Mouse (Mus musculus) hindbrain, postnatal 0 days (tissue): ENCODE results near the gene R3hcc1l. TPM values are rescaled to one million over a fixed set of nuclear protein-coding genes. Genes with fewer than 3 reads are reported as not detected.

Experiments used
- ATAC-seq: fragments of 200-750 bp; cut with Nextera tagmentation; 2 replicates; pipeline ENCODE4 v1.8.0; 2017; ENCODE audit warnings: mild to moderate bottlenecking, moderate TSS enrichment, moderate library complexity
- DNase-seq: peaks from one replicate; pipeline ENCODE4 v3.0.0-alpha.2; 2015; ENCODE audit warnings: low spot score
- H3K27ac ChIP-seq: fragments of 300-500 bp; sonication (generic); 2 replicates; pipeline ENCODE4 v1.5.1; 2014; ENCODE audit warnings: mild to moderate bottlenecking
- H3K27me3 ChIP-seq: fragments of 300-500 bp; sonication (generic); 2 replicates; pipeline ENCODE4 v1.6.1; 2014; ENCODE audit warnings: low read length, mixed read lengths; ENCODE audit not compliant: insufficient read depth
- H3K36me3 ChIP-seq: fragments of 300-500 bp; sonication (generic); 2 replicates; pipeline ENCODE4 v1.6.1; 2014; ENCODE audit warnings: low read length, mixed read lengths; ENCODE audit not compliant: insufficient read depth
- H3K4me1 ChIP-seq: fragments of 300-500 bp; sonication (generic); 2 replicates; pipeline ENCODE4 v1.6.1; 2014; ENCODE audit warnings: antibody characterized with exemption, low read length, mixed read lengths; ENCODE audit not compliant: insufficient read depth
- H3K4me2 ChIP-seq: fragments of 300-500 bp; sonication (generic); 2 replicates; pipeline ENCODE4 v1.6.1; 2014; ENCODE audit warnings: low read depth, mild to moderate bottlenecking, low read length, moderate library complexity, mixed read lengths
- H3K4me3 ChIP-seq: fragments of 300-500 bp; sonication (generic); 2 replicates; pipeline ENCODE4 v1.5.1; 2014; ENCODE audit warnings: low read length
- H3K9ac ChIP-seq: fragments of 300-500 bp; sonication (generic); replicated peaks from 2 replicates; pipeline ENCODE4 v1.6.1; 2014; ENCODE audit warnings: mild to moderate bottlenecking, low read length, moderate library complexity, mixed read lengths
- H3K9me3 ChIP-seq: fragments of 300-500 bp; sonication (generic); 2 replicates; pipeline ENCODE4 v1.6.1; 2016; ENCODE audit warnings: low read length, mixed read lengths
- CTCF ChIP-seq: IDR thresholded peaks from 2 replicates; pipeline ENCODE4 v1.5.1; 2016; ENCODE audit warnings: antibody characterized with exemption, control low read depth, low read depth
- WGBS: fragments of 180-500 bp; shearing (Covaris S2); extraction: QIAGEN DNeasy Blood & Tissue Kit; methylation state at CpG from one replicate; pipeline ENCODE4 v1.1.7; 2014; 5-methylcytosine and 5-hydroxymethylcytosine counted together
- polyA plus RNA-seq: library from polyadenylated mRNA; unstranded; fragments of >200 nt; fragmentation: Nextera tagmentation; extraction: Ambion mirVana; gene quantifications from 2 replicates; pipeline ENCODE4 v1.2.1, GENCODE M21; 2015
- total RNA-seq: library from RNA; depleted of rRNA; stranded (reverse); fragments of >200 nt; gene quantifications from 2 replicates; pipeline ENCODE4 v1.2.3, GENCODE M21; 2014

The R3hcc1l gene
- total and polyA plus RNA-seq, 2 experiments from 2014 or later, result 7.2 to 8.8 TPM

DNA sequence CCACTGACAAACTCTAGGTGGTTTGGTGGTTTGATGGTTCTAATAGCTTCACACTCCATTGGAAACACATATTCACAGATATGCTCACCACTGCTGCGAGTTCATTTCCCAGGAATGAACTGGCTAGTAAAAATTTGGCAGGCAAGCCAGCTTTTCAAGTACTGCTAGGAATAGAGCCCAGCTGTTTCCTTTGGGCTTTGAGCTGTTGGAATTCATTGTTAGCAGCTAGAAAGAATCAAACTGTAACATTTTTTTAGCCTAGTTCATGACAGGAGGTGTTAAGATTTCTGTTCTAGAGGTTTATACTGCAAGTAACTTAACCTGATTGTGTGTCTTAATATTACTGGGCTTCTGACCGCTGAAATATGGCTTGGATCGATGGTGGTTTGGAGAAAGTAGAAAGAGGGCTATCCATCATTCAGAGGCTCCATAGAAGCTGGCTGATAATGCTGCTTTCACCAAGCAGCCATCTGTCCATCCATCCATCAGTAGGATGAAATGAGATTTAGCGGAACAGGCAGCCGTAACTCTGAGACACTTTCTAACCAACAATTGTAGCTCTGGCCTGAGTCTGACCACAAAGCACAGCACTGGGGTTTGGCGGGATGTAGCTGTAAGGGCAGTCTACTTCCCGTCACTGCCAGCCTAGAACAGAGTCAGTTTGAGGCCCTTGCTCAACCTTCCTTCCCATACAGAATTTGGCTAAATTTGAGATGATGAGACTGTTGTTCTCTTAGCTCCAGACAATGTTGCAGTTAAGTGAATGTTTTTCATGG lies 21.0 kb downstream of the R3hcc1l start:
- WGBS, result 57% methylated on average over 7 of the region's 7 CpGs
- DNase-seq, result no peak

DNA sequence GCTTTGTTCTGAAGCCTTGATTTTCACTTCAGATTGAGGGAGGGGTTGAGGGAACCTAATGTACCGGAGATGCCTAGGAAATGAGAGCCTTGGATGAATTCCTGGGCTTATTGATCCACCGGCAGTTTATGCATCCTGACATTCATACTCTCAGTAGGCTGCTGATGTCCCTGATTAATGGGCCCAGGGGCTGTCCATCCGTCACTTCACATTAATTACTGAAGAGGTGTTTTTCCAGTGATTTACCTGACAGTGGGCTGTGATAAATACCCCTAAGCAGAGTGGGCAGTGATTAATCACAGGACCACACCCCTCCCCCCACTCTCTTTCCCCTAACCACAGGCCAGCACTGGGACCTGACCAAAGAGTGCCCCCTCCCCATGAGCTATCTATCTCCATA lies 22.1 kb downstream of the R3hcc1l start:
- Histone ChIP-seq H3K9ac (no peak overlapping the region), H3K4me1 (no peaks in the 10 kb centered on the region; the same call in 1 of the 2 replicates), H3K4me2 (no peak overlapping the region), H3K36me3 (no peaks in the 10 kb centered on the region), H3K27me3 (no peaks in the 10 kb centered on the region), H3K4me3 (no peak overlapping the region), H3K27ac (no peak overlapping the region), H3K9me3 (no peaks in the 10 kb centered on the region)
- 44% methylated on average over 3 of the region's 3 CpGs for WGBS
- DNase-seq (peak; percentile 15), ATAC-seq (no peak)
- no peak for TF ChIP-seq CTCF

More for the DNA sequence above, 21.0 kb downstream of the R3hcc1l start:
- Histone ChIP-seq H3K36me3 (no peaks in the 10 kb centered on the region), H3K9ac (no peak overlapping the region), H3K27ac (no peak overlapping the region), H3K4me1 (no peaks in the 10 kb centered on the region; the same call in 1 of the 2 replicates), H3K27me3 (no peaks in the 10 kb centered on the region), H3K9me3 (no peaks in the 10 kb centered on the region), H3K4me2 (no peak overlapping the region), H3K4me3 (no peak overlapping the region)
- no peak for ATAC-seq
- TF ChIP-seq CTCF, result no peak

DNA sequence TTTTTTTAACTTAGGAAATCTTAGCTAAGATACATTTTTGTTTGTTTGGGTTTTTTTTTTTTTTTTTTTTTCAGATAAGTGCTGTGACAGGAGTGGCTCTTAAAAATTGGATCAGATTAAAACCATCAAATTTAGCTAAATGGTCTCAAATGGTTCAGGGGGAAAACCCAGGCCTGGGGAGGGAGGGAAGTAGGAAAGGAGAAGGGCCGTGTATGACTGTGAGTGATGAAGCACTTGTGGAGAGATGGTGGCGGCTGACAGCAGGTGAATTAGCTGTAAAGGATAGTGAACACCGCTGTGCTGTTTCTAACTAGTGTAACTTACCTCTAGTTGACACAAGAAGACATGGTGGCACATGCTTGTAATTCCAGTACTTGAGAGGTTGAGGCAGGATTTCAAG lies 40.1 kb downstream of the R3hcc1l start:
- ATAC-seq (no peak), DNase-seq (no peak)
- Histone ChIP-seq H3K9ac (no peak overlapping the region), H3K4me1 (no peaks in the 10 kb centered on the region), H3K27me3 (no peaks in the 10 kb centered on the region), H3K36me3 (no peaks in the 10 kb centered on the region; the same call in 1 of the 2 replicates), H3K9me3 (no peaks in the 10 kb centered on the region), H3K4me3 (no peak overlapping the region), H3K4me2 (no peak overlapping the region), H3K27ac (no peak overlapping the region)
- TF ChIP-seq CTCF, result no peak
- 81% methylated on average over 3 of the region's 3 CpGs for WGBS

DNA sequence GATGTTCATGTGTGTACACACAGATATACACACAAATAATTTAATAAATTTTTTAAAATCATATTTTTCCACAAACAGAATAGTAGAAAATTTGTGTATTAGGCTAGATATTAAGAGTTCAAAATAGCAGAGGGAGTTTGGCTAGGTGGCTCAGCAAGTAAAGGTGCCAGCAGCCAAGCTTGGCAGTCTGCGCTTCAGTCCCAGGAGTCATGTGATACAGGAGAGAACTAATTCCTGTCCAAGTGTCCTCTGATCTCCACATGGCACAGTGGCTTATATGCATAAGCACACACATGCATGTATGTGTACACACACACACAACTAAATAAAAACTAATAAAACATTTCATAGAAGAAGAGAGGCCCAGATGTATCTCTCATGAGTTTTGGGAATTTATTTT lies 43.4 kb downstream of the R3hcc1l start:
- H3K9me3 ChIP-seq, result no peaks in the 10 kb centered on the region
- no peaks in the 10 kb centered on the region for H3K4me1 ChIP-seq
- no peak for TF ChIP-seq CTCF
- ATAC-seq (no peak), DNase-seq (no peak)
- no peak overlapping the region for H3K27ac ChIP-seq
- H3K9ac ChIP-seq, result no peak overlapping the region
- no peaks in the 10 kb centered on the region; the same call in 1 of the 2 replicates for H3K36me3 ChIP-seq
- no peak overlapping the region for H3K4me2 ChIP-seq
- H3K27me3 ChIP-seq, result no peaks in the 10 kb centered on the region
- H3K4me3 ChIP-seq, result no peak overlapping the region
- 74% methylated on average over 1 of the region's 1 CpGs for WGBS

DNA sequence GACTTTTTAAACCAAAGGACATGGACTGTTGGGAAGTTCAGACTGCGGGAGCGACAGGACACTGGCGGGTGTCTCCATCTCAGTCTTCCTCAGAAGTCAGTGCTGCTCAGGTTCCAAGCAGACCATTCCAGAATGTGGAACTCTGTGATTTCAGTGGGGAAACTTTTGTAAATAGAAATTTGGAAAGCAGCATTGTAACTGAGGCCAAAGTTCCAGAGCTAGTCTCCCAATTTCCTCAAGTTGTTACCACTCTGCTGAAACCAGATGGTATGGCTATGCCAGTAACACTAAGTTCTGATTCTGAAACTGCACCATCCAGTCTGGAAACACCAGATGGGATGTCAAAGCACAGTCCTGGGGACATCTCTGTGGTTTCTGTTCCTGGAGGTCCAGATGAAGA lies 44.4 kb downstream of the R3hcc1l start:
- WGBS, result 94% methylated on average over 3 of the region's 3 CpGs
- Histone ChIP-seq H3K4me2 (no peak overlapping the region), H3K4me1 (no peaks in the 10 kb centered on the region), H3K27ac (no peak overlapping the region), H3K4me3 (no peak overlapping the region), H3K9ac (no peak overlapping the region), H3K36me3 (no peaks in the 10 kb centered on the region; the same call in 1 of the 2 replicates), H3K9me3 (no peaks in the 10 kb centered on the region), H3K27me3 (no peaks in the 10 kb centered on the region)
- DNase-seq (no peak), ATAC-seq (no peak)
- TF ChIP-seq CTCF, result no peak

DNA sequence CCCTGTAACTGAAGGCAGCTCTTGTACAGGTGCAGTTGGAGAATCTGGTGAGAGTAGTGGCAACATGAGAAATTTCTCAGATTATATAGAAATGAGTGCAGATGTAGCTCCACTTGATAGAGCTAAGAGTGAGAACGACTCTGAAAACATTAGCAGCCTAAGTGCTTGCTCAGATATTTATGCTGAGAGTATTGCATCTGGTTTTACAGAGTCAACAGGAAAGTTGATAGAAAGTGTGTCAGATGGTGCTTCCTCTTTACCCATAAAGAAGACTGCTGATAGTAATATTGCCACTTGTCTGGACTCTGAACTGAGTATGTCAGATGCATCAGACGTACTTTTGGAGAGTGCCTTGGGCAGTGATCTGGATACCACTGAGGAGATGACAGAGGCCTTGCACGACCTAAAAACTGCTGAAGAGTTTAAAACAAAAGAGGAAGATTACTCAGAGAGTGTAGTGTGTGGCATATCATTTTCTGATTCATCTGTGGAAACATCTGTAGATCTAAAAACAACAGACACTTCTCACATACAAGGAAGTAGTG lies 45.2 kb downstream of the R3hcc1l start:
- 86% methylated on average over 3 of the region's 3 CpGs for WGBS
- H3K4me1 ChIP-seq, result no peaks in the 10 kb centered on the region
- H3K9me3 ChIP-seq, result no peaks in the 10 kb centered on the region
- H3K27me3 ChIP-seq, result no peaks in the 10 kb centered on the region
- ATAC-seq (no peak), DNase-seq (no peak)
- no peak overlapping the region for H3K27ac ChIP-seq
- no peak for TF ChIP-seq CTCF
- no peaks in the 10 kb centered on the region; the same call in 1 of the 2 replicates for H3K36me3 ChIP-seq
- H3K4me2 ChIP-seq, result no peak overlapping the region
- no peak overlapping the region for H3K9ac ChIP-seq
- no peak overlapping the region for H3K4me3 ChIP-seq
